Mouse (Mus musculus) effector memory CD4-positive, alpha-beta T cell, adult 5 months (primary cell): ENCODE measurements around the gene Zfp879. TPM values are rescaled to one million over a fixed set of nuclear protein-coding genes. Genes with fewer than 3 reads are reported as not detected.

ENCODE experiments used
- polyA plus RNA-seq: library from polyadenylated mRNA; unstranded; fragments of 100-300 nt; shearing (Covaris generic); gene quantifications from one replicate; pipeline ENCODE4 v1.2.1, GENCODE M21; 2017

The Zfp879 gene
- polyA plus RNA-seq = not detected

DNA sequence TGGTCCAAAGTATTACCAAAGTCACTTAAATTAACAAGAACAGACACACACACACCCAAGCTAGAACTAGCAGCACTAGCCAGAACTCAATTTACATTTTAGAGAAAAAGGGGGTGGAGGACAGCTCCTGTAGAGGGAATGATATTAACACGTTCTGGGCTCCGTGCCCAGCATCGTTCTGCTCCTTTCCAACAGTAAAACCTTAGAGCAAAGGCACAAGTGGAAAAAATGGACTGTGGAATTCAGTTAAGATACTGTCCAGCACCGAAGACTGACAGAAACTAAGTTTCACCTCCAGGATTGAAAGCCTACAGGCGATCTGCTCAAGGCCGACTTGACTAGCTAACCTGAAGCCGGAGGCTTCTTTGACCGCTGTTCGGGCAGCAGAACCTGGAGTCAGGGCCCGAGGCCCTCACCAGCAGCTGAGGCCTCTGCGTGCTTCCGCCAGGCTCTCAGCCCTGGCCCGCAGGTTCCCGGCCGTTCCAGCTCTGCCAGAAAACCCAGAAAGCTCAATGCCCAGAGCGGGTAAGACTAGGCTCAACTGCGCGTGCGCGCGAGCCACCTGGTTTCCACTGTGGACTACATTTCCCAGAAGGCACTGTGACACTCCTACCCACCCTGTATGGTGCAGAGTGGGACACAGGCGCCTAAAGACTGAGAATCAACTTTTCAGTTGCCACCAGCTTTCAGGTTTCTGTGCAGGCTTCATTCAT lies at the start of gene Zfp879:
Zfp879 (minus strand) TSS at position 530 of the 713 bp plus-strand sequence.

DNA sequence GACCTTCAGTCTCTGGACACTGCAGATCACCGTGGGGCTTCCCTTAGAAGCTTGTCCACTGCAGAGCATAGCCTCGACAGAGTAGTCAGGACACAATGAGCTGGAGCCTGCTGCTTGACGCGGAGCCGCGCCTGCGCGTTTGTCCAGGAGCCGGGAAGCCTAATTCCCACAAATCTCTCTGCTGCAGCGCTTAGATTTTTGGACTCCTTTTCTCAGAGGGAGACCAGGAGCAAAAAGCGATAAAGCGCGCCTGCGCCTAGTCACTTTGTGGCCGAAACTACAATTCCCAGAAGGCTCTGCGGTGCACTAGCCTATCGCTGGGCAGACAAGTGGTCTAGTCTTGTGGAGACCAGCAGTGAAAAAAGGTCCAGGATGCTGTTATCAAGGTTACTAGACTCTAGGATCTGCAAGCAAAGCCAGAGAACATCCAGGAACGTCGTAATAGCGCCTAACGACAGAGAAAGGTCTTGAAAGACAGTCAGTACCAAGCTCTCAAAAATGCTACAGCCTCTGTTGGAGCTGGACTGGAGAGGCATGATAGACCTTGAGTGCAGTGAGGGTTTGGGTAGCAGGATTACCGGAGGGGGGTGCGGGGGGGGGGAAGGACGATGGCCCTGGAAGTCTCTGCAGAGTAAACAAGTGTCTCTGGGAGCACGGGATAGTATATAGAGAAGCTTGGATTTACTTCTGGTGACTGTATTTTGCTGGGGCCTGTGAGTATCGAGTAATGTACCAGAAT lies 46.2 kb upstream of the Zfp879 start, which contains the start of gene Zfp454:
Zfp454 (minus strand) TSS at position 262 of the 739 bp plus-strand sequence.

DNA sequence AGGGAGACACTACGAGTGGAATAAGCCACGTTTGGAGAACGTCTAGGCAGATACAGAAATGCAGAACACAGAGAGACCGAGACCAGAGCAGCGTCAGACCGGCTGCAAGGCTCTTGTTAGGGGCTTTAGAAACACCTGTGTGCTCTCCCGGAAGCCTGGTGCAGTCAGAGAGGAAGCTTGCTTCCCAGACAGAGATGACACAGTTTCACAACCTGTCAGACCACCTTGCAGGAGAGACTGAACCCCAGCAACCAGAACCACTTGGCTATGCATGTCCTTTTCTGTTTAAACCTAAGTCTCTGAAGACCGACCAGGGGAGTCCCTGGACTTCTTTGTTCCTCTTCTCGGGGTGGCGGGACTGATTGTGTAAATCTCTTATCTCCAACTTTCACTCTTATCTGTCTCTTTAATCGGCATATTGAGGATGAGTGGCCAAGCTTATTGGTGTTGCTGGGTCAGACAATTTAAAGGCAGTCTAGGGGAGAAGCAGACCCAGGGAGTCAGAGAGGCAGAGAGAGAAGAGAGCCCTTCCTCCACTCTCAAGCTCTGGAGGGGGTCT lies 8.9 kb upstream of the Zfp879 start, which contains the start of gene Grm6:
Grm6 (plus strand) TSS at position 509 of the 559 bp plus-strand sequence.

DNA sequence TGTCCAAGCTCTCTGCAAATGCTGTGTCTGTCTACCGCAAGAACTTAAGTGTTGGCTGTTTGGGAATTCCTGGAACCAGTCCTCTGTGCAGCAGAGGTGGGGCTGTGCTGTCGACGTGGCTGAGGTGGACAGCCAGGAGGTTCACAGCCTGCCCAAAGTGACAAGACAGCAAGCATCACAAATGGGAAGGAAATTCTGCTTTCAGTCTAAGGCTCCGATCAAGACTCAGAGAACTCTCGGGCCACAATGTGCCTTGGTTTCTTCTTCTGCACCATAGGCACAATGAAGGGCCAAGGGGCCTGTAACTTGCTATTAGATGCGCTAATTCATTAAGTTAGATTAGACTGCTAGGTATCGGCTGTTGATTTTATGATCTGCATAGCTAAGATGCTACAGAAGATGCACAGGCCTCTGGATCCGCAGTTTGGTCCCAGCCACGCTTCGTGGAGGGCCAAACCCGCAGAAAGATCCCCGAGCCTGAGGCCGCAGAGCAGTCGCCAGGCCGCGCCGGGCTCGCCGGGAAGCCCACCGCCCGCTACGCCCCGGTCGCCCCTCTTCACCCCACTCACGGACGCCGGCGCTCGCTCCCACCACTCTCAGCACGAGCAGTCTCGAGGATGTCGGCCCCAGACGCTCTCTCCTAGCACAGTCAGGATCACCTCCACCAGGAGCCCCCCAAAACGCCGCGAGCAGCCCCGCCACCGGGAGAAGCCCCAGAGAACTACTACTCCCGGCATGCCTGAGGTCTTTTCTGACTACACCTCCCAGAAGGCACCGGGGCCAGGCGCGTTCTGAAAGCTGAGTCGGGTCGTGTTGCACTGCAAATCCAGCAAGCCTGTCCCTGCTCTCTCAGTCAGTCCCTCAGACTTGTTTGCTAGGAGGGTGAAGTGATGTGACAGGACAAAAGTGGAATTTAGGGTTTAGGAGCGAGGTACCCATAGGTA lies 14.1 kb downstream of the Zfp879 start, which contains the start of gene Zfp354c:
Zfp354c (minus strand) TSS at position 715 of the 944 bp plus-strand sequence.

Other genes with a start within 250 kb of the Zfp879 start
- gene Adamts2, start 239.5 kb downstream of the Zfp879 start, polyA plus RNA-seq = not detected
- 1.2 TPM for gene Zfp354c, start 13.8 kb downstream of the Zfp879 start, polyA plus RNA-seq
- not detected for gene Grm6, start 9.1 kb upstream of the Zfp879 start, polyA plus RNA-seq
- not detected for gene Zfp454, start 46.1 kb upstream of the Zfp879 start, polyA plus RNA-seq
- gene Zfp2, start 74.6 kb upstream of the Zfp879 start, polyA plus RNA-seq = not detected
- gene Zfp354b, start 90.1 kb upstream of the Zfp879 start, polyA plus RNA-seq = not detected
- gene 4933414I15Rik, start 102.2 kb upstream of the Zfp879 start, polyA plus RNA-seq = not detected
- gene Prop1, start 112.2 kb upstream of the Zfp879 start, polyA plus RNA-seq = not detected
- gene Olfr1378, start 125.0 kb upstream of the Zfp879 start, polyA plus RNA-seq = not detected
- gene Olfr1377, start 140.4 kb upstream of the Zfp879 start, polyA plus RNA-seq = not detected
- gene Olfr51, start 162.0 kb upstream of the Zfp879 start, polyA plus RNA-seq = 0.41 TPM
- not detected for gene Olfr54, start 172.7 kb upstream of the Zfp879 start, polyA plus RNA-seq
- gene Olfr1375, start 206.6 kb upstream of the Zfp879 start, polyA plus RNA-seq = not detected
- gene Zfp354a, start 217.7 kb upstream of the Zfp879 start, polyA plus RNA-seq = not detected